In the genomic region with DNA sequence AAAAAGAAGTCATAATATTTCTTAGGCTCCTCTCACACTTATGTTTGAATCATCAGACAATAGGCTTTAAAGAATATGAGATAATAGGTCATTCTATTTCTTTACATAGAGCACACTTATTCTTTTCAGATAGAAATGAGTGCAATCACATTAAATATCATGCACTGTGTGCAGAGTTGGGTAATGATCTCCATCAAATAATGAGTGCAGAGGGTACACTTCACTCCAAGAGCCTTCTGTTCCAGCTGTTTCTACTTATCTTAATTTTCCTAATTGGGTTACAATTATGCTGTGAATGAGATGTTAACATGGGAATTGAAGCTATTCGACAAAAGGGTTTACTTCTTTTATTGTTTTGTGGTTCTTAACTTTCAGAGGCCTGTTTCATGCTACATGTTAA, we compare ENCODE assay signal across 22 mouse cellular contexts.
"Had no signal": no experiment of that assay in that cellular context is flagged by ENCODE, and none has a peak within 500 bp of the region (broad histone marks: within the 10 kb centered on the region; RNA-seq: fewer than 3 reads in every experiment).

No protein-coding gene starts in this region.

- H3K36me3 ChIP-seq: limb, embryonic 10.5 days; limb, embryonic 13.5 days; liver, embryonic 12.5 days; liver, embryonic 15.5 days; lung, embryonic 15.5 days; neural tube, embryonic 12.5 days; stomach, embryonic 15.5 days had no signal

- H3K4me3 ChIP-seq: layer of hippocampus, adult 2 months; limb, embryonic 10.5 days; limb, embryonic 13.5 days; liver, embryonic 12.5 days; liver, embryonic 15.5 days; lung, embryonic 15.5 days; megakaryocyte, embryonic 14.5 days; neural tube, embryonic 12.5 days; stomach, embryonic 15.5 days had no signal

- H3K4me2 ChIP-seq: limb, embryonic 13.5 days; liver, embryonic 12.5 days; liver, embryonic 15.5 days; lung, embryonic 15.5 days; midbrain, embryonic 11.5 days; neural tube, embryonic 12.5 days; stomach, embryonic 15.5 days had no signal

- H3K27ac ChIP-seq: kidney, postnatal 0 days; layer of hippocampus, adult 2 months; limb, embryonic 10.5 days; limb, embryonic 13.5 days; liver, embryonic 12.5 days; liver, embryonic 15.5 days; lung, embryonic 15.5 days; neural tube, embryonic 12.5 days; stomach, embryonic 15.5 days had no signal

- DNase-seq: kidney, postnatal 25 days; layer of hippocampus, adult 9-11 months; liver; lung, adult 18-20 months; lung, postnatal 10 days; lung, postnatal 36 days; midbrain, embryonic 14.5 days; right cerebral cortex, postnatal 25 days; spleen, adult 18-20 months; thymus, adult 18-20 months; thymus, postnatal 36 days had no signal

- H3K9ac ChIP-seq: limb, embryonic 13.5 days; liver, embryonic 12.5 days; liver, embryonic 15.5 days; lung, embryonic 15.5 days; neural tube, embryonic 12.5 days; stomach, embryonic 15.5 days had no signal

- ATAC-seq: liver, embryonic 12.5 days had no signal

- H3K9me3 ChIP-seq: limb, embryonic 10.5 days; limb, embryonic 13.5 days; liver, embryonic 12.5 days; liver, embryonic 15.5 days; lung, embryonic 15.5 days; megakaryocyte, embryonic 14.5 days; neural tube, embryonic 12.5 days; stomach, embryonic 15.5 days had no signal

- H3K4me1 ChIP-seq: limb, embryonic 10.5 days; limb, embryonic 13.5 days; liver, embryonic 12.5 days; liver, embryonic 15.5 days; lung, embryonic 15.5 days; megakaryocyte, embryonic 14.5 days; neural tube, embryonic 12.5 days; stomach, embryonic 15.5 days had no signal

- H3K27me3 ChIP-seq: limb, embryonic 13.5 days; liver, embryonic 12.5 days; liver, embryonic 15.5 days; lung, embryonic 15.5 days; megakaryocyte, embryonic 14.5 days; neural tube, embryonic 12.5 days; stomach, embryonic 15.5 days had no signal
